Mouse (Mus musculus): ENCODE data around the gene Aldh18a1. TPM values are rescaled to one million over a fixed set of nuclear protein-coding genes. Genes with fewer than 3 reads are reported as not detected.
A peak's percentile ranks its signal among the peaks of the same experiment; 100 is the strongest.

Gene Aldh18a1
- polyA plus RNA-seq, 1 experiment from 2014 or later, result 45.5 TPM

DNA sequence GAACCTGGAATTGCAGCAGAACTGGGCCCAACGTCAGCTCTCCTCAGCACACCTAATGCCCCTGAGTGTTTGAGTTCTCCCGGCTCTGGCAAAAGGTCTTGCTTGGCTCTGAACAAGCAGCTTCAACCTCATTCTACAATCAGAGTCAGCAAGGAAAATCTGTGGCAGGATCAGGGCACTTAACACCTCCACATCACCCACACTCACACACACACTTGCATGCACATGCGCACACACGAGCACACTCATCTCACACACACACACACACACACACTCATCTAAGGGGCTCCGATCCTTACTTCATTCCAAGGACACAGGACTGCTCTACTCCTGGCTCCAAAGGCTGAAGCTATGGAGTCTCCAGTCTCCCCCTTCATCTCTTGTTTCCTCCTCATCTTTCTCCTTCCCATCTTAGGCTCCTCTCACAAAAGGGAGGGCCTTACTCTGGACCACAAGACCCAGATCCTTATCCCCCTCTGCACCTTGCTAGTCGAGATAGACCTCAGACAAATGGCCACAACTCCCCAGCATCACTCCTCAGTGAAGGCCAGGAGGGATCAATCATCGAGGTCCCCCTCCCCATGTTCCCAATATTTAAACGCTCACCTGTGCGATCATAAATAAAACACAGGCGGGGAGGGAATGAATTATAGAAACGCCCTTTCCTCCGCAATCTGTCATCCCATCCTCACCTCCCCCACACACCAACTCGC lies 77.7 kb downstream of the Aldh18a1 start:
- Histone ChIP-seq H3K4me1 (replicated peaks; ENCODE audit: control insufficient read depth, insufficient read depth, low read length) (peaks cover 26% of the 10 kb centered on the region), H3K9me3 (ENCODE audit: control insufficient read depth, low read length) (no peaks in the 10 kb centered on the region), H3K36me3 (replicated peaks; ENCODE audit: control insufficient read depth, insufficient read depth) (no peaks in the 10 kb centered on the region), H3K9ac (peak overlapping the region; percentile 39), H3K4me3 (replicated peaks; ENCODE audit: low read length) (peak overlapping the region; percentile 78; the same call in 1 of the 2 replicates), H3K4me2 (replicated peaks) (peak overlapping the region; percentile 60), H3K27ac (0 out of 2 replicates have a peak overlapping the region, but pooled peaks have one; percentile 10), H3K27me3 (ENCODE audit: control insufficient read depth, insufficient read depth, low read length) (no peaks in the 10 kb centered on the region)
- DNase-seq (ENCODE audit: low spot score) (no peak), ATAC-seq (ENCODE audit: low FRiP score) (no peak)
- 72% methylated on average over 13 of the region's 13 CpGs for WGBS

DNA sequence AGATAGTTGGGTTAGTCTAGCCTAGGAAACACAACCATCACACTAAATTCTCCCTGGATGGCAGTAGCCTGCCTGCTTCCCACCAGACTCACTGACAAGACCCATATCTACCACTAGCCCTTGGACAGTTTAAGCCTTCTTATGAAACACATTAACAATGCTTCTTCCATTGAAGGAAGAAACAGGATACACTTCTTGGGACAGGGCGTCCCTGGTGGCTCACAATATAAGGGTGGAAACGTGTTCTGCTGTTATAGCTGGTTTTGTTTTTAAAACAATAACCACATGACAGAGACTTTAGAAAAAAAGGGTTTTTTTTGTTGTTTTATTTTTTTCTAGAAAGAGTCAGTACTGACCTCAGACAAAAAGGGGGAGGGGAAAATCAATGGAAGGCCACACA lies 79.0 kb downstream of the Aldh18a1 start:
- no peak overlapping the region for H3K4me3 ChIP-seq (replicated peaks; ENCODE audit: low read length)
- peaks cover 26% of the 10 kb centered on the region for H3K4me1 ChIP-seq (replicated peaks; ENCODE audit: control insufficient read depth, insufficient read depth, low read length)
- DNase-seq (ENCODE audit: low spot score), result no peak
- 73% methylated on average over 2 of the region's 2 CpGs for WGBS
- no peak overlapping the region for H3K4me2 ChIP-seq (replicated peaks)
- no peak for ATAC-seq (ENCODE audit: low FRiP score)
- no peak overlapping the region for H3K9ac ChIP-seq
- 0 out of 2 replicates have a peak overlapping the region, but pooled peaks have one; percentile 12 for H3K27ac ChIP-seq
- H3K9me3 ChIP-seq (ENCODE audit: control insufficient read depth, low read length), result no peaks in the 10 kb centered on the region
- no peaks in the 10 kb centered on the region for H3K27me3 ChIP-seq (ENCODE audit: control insufficient read depth, insufficient read depth, low read length)
- H3K36me3 ChIP-seq (replicated peaks; ENCODE audit: control insufficient read depth, insufficient read depth), result no peaks in the 10 kb centered on the region

DNA sequence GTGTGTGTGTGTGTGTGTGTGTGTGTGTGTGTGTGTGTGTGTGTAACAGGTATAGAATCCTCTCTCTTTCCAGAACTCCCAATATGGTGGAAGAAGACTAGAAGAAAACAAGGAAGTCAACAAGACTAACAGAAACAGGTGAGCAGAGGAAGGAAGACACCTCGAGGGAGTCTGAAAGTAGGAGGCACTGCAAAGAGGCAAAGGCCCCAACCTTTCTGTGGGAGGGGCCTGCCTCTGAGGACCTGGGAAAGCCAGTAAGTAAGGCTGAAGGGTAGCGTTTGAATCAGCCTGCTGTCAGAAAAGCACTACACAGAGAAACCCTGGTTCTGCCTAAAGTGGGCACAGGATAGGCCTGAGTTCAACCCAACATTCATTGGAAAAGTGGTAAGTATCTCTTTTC lies 79.4 kb downstream of the Aldh18a1 start:
- 63% methylated on average over 2 of the region's 2 CpGs for WGBS
- Histone ChIP-seq H3K4me2 (replicated peaks) (no peak overlapping the region), H3K4me1 (replicated peaks; ENCODE audit: control insufficient read depth, insufficient read depth, low read length) (peaks cover 26% of the 10 kb centered on the region), H3K27me3 (ENCODE audit: control insufficient read depth, insufficient read depth, low read length) (no peaks in the 10 kb centered on the region), H3K36me3 (replicated peaks; ENCODE audit: control insufficient read depth, insufficient read depth) (peaks cover under 1% of the 10 kb centered on the region; the same call in 1 of the 2 replicates), H3K4me3 (replicated peaks; ENCODE audit: low read length) (no peak overlapping the region), H3K27ac (0 out of 2 replicates have a peak overlapping the region, but pooled peaks have one; percentile 12), H3K9me3 (ENCODE audit: control insufficient read depth, low read length) (no peaks in the 10 kb centered on the region), H3K9ac (no peak overlapping the region)
- DNase-seq (ENCODE audit: low spot score) (no peak), ATAC-seq (ENCODE audit: low FRiP score) (no peak)

DNA sequence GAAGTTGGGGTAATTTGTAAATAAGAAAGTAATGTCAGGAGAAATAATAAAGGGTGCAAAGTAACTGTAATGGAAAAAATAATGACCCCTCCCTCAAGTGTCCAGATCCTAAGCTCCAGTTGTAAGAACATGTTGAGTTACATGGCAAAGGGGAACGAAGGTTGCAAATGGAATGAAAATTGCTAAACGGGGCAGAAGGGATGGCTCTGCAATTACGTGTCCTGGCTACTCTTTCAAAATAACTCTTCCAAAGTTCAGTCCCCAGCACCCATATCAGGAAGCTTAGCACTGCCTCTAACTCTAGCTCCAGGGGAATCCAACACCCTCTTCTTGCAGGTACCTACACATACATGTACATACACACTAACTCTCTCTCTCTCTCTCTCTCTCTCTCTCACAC lies 81.3 kb downstream of the Aldh18a1 start:
- no peak overlapping the region for H3K9ac ChIP-seq
- no peak for ATAC-seq (ENCODE audit: low FRiP score)
- 92% methylated on average over 3 of the region's 3 CpGs for whole genome bisulfite sequencing

GRCm38 (mm10) chr19:40504336-40504735 lies 83.9 kb downstream of the Aldh18a1 start:
- Histone ChIP-seq H3K9me3 (ENCODE audit: control insufficient read depth, low read length) (no peaks in the 10 kb centered on the region), H3K36me3 (replicated peaks; ENCODE audit: control insufficient read depth, insufficient read depth) (peaks cover 9% of the 10 kb centered on the region; the same call in 1 of the 2 replicates), H3K27ac (no peak overlapping the region), H3K27me3 (ENCODE audit: control insufficient read depth, insufficient read depth, low read length) (no peaks in the 10 kb centered on the region), H3K9ac (no peak overlapping the region), H3K4me1 (replicated peaks; ENCODE audit: control insufficient read depth, insufficient read depth, low read length) (peaks cover 4% of the 10 kb centered on the region; the same call in 1 of the 2 replicates), H3K4me2 (replicated peaks) (no peak overlapping the region), H3K4me3 (replicated peaks; ENCODE audit: low read length) (no peak overlapping the region)
- WGBS, result 89% methylated on average over 7 of the region's 7 CpGs
- DNase-seq (ENCODE audit: low spot score), result no peak
- no peak for ATAC-seq (ENCODE audit: low FRiP score)

More for the DNA sequence above, 81.3 kb downstream of the Aldh18a1 start:
- Histone ChIP-seq H3K36me3 (replicated peaks; ENCODE audit: control insufficient read depth, insufficient read depth) (peaks cover 4% of the 10 kb centered on the region; the same call in 1 of the 2 replicates), H3K27ac (no peak overlapping the region), H3K4me3 (replicated peaks; ENCODE audit: low read length) (no peak overlapping the region), H3K27me3 (ENCODE audit: control insufficient read depth, insufficient read depth, low read length) (no peaks in the 10 kb centered on the region), H3K4me2 (replicated peaks) (no peak overlapping the region), H3K9me3 (ENCODE audit: control insufficient read depth, low read length) (no peaks in the 10 kb centered on the region), H3K4me1 (replicated peaks; ENCODE audit: control insufficient read depth, insufficient read depth, low read length) (peaks cover 26% of the 10 kb centered on the region)
- no peak for DNase-seq (ENCODE audit: low spot score)

Other genes starting within 250 kb of the Aldh18a1 start
- 88.4 and 98.8 TPM in 2 replicates for gene Sorbs1, start 74.7 kb downstream of the Aldh18a1 start, polyA plus RNA-seq (2014; fragmentation: Nextera tagmentation; extraction: Ambion mirVana)
- 14.0 and 14.5 TPM in 2 replicates for gene Tctn3, start 23.8 kb upstream of the Aldh18a1 start, polyA plus RNA-seq (2014; fragmentation: Nextera tagmentation; extraction: Ambion mirVana)
- 9.3 and 9.6 TPM in 2 replicates for gene Entpd1, start 23.9 kb upstream of the Aldh18a1 start, polyA plus RNA-seq (2014; fragmentation: Nextera tagmentation; extraction: Ambion mirVana)
- 0.55 TPM in 1 of 2 replicates, not detected in the other for gene Cc2d2b, start 160.3 kb upstream of the Aldh18a1 start, polyA plus RNA-seq (2014; fragmentation: Nextera tagmentation; extraction: Ambion mirVana)
- 11.7 and 13.3 TPM in 2 replicates for gene Ccnj, start 242.8 kb upstream of the Aldh18a1 start, polyA plus RNA-seq (2014; fragmentation: Nextera tagmentation; extraction: Ambion mirVana)

Measured in hindbrain, embryonic 14.5 days (tissue).